In the genomic region with DNA sequence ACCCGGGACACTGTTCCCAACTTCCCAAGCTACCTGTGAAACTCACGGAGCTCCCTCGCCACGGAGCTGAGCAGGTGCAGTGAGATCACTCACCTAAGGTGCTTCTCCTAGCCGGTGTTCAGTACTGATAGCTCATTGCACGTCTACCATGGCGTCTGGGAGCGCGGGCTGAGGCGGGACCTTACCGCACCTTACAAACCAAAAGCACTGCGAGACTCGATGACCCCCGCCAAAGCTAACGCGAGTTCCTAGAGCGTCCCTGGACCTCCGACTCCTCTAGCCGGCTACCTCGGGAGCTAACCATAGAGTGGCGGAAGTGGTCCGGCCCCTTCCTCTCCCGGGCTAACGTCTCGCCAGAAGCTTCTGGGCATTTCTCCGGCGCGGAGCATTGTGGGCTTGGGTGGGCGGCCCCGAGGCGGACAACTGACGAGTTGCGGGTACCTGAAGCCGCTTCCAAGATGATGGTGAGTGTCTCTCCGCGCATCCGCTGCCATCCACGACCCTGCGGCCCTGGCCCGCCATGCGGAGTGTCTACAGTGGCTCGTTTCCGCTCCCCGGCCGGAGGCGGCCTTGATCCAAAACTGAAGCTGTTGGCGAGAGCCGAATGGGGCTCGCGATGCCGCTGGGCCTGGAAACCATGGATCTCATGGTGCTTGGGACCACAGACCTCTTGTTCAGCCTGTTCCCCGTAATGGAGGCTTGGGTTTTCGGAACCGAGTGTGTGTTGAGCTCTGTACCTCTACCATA, we compare ENCODE assay signal across 8 mouse cellular contexts. TPM values are rescaled to one million over a fixed set of nuclear protein-coding genes. Genes with fewer than 3 reads are reported as not detected.
A peak's percentile ranks its signal among the peaks of the same experiment; 100 is the strongest.
DNase-seq lines count a peak whose midpoint lies in the region; ATAC-seq and TF ChIP-seq lines count a peak whose summit lies in the region.

A gene (minus strand): TSS at position 307 of the 747 bp plus-strand sequence.

- H3K4me1 ChIP-seq in embryonic facial prominence, embryonic 14.5 days (ENCODE audit: control insufficient read depth, insufficient read depth, low read length), result peaks cover 16% of the 10 kb centered on the region
- H3K4me1 ChIP-seq in heart, adult 2 months (ENCODE audit: control insufficient read depth, insufficient read depth, low read length), result peaks cover 8% of the 10 kb centered on the region
- peaks cover 45% of the 10 kb centered on the region for H3K4me1 ChIP-seq in limb, embryonic 13.5 days
- peaks cover 43% of the 10 kb centered on the region for H3K4me1 ChIP-seq in midbrain, embryonic 16.5 days (ENCODE audit: control insufficient read depth, insufficient read depth, low read length)

- peak; percentile 73 for TF ChIP-seq POLR2A in heart, adult 2 months (IDR thresholded peaks at IDR 0.05; ENCODE audit: insufficient read depth, low read depth, low read length)

- no peaks in the 10 kb centered on the region for H3K9me3 ChIP-seq in embryonic facial prominence, embryonic 14.5 days (ENCODE audit: control insufficient read depth, low read length)
- no peaks in the 10 kb centered on the region for H3K9me3 ChIP-seq in limb, embryonic 13.5 days
- no peaks in the 10 kb centered on the region for H3K9me3 ChIP-seq in midbrain, embryonic 16.5 days (replicated peaks; ENCODE audit: control insufficient read depth, low read length, poor library complexity, severe bottlenecking)

- H3K27me3 ChIP-seq in embryonic facial prominence, embryonic 14.5 days (replicated peaks; ENCODE audit: control insufficient read depth, insufficient read depth, low read length), result no peaks in the 10 kb centered on the region
- no peaks in the 10 kb centered on the region for H3K27me3 ChIP-seq in heart, adult 2 months (ENCODE audit: control insufficient read depth, insufficient read depth, low read length)
- no peaks in the 10 kb centered on the region for H3K27me3 ChIP-seq in limb, embryonic 13.5 days
- H3K27me3 ChIP-seq in midbrain, embryonic 16.5 days (ENCODE audit: control insufficient read depth, insufficient read depth, low read depth, low read length), result no peaks in the 10 kb centered on the region

- peaks cover 3% of the 10 kb centered on the region; the same call in 1 of the 2 replicates for H3K79me2 ChIP-seq in heart, adult 2 months (replicated peaks; ENCODE audit: control insufficient read depth, insufficient read depth, low read length)

- peak; percentile 85 for TF ChIP-seq EP300 in heart, adult 2 months (IDR thresholded peaks at IDR 0.05; ENCODE audit: insufficient read depth, low read depth, low read length)

- peak; percentile 100 for DNase-seq in 3T3-L1 (ENCODE audit: low read depth, low spot score)
- peak; percentile 80 to 95 for DNase-seq in adrenal gland, postnatal 4 days (ENCODE audit: low spot score in 2 of 2)
- DNase-seq in embryonic facial prominence, embryonic 14.5 days (ENCODE audit: low spot score), result peak; percentile 100
- peak; percentile 97 to 98 for DNase-seq in heart, adult 2 months
- peak; percentile 99 for DNase-seq in kidney, adult 8-10 months
- peak; percentile 92 to 96 for DNase-seq in spleen, postnatal 10 days (ENCODE audit: low spot score in 2 of 2)

- H3K4me2 ChIP-seq in embryonic facial prominence, embryonic 14.5 days (ENCODE audit: low read depth, low read length), result peak within 1 kb of the TSS; percentile 80
- peak within 1 kb of the TSS; percentile 94 for H3K4me2 ChIP-seq in limb, embryonic 13.5 days (replicated peaks)
- peak within 1 kb of the TSS; percentile 79 for H3K4me2 ChIP-seq in midbrain, embryonic 16.5 days (ENCODE audit: low read length)

- H3K9ac ChIP-seq in embryonic facial prominence, embryonic 14.5 days (ENCODE audit: low read depth, low read length), result peak within 1 kb of the TSS; percentile 94
- H3K9ac ChIP-seq in heart, adult 2 months (ENCODE audit: low read depth, low read length), result peak within 1 kb of the TSS; percentile 93
- H3K9ac ChIP-seq in limb, embryonic 13.5 days, result peak within 1 kb of the TSS; percentile 96
- H3K9ac ChIP-seq in midbrain, embryonic 16.5 days (ENCODE audit: low read depth, low read length), result peak within 1 kb of the TSS; percentile 86

- ATAC-seq in embryonic facial prominence, embryonic 14.5 days (ENCODE audit: low read depth), result peak; percentile 95
- peak; percentile 92 for ATAC-seq in limb, embryonic 13.5 days (ENCODE audit: low FRiP score, low read depth)
- ATAC-seq in midbrain, embryonic 16.5 days, result peak; percentile 96

- TF ChIP-seq CTCF in heart, adult 2 months (IDR thresholded peaks at IDR 0.05), result no peak

- intact Hi-C loops in heart, adult 2 months (cut with DNase I), result loop anchor here (5.0 to 10.0 kb wide), 3 partner anchors 120 to 510 kb away; a partner anchor contains a TSS

- peak within 1 kb of the TSS; percentile 91 for H3K27ac ChIP-seq in embryonic facial prominence, embryonic 14.5 days (replicated peaks; ENCODE audit: low read depth, low read length)
- H3K27ac ChIP-seq in heart, adult 2 months, result peak within 1 kb of the TSS; percentile 95
- H3K27ac ChIP-seq in limb, embryonic 13.5 days, result peak within 1 kb of the TSS; percentile 97
- peak within 1 kb of the TSS; percentile 92 for H3K27ac ChIP-seq in midbrain, embryonic 16.5 days (ENCODE audit: low read length)

- H3K4me3 ChIP-seq in embryonic facial prominence, embryonic 14.5 days (ENCODE audit: low read depth, low read length), result peak within 1 kb of the TSS; percentile 75
- H3K4me3 ChIP-seq in heart, adult 2 months, result peak within 1 kb of the TSS; percentile 99
- peak within 1 kb of the TSS; percentile 80 for H3K4me3 ChIP-seq in limb, embryonic 13.5 days
- peak within 1 kb of the TSS; percentile 61 for H3K4me3 ChIP-seq in midbrain, embryonic 16.5 days (ENCODE audit: low read depth, low read length)

- WGBS in embryonic facial prominence, embryonic 14.5 days, result under 1% methylated on average over 53 of the region's 54 CpGs
- WGBS in heart, adult 2 months, result under 1% methylated on average over 54 of the region's 54 CpGs
- WGBS in limb, embryonic 13.5 days, result 0% methylated on average over 54 of the region's 54 CpGs
- WGBS in midbrain, embryonic 16.5 days, result under 1% methylated on average over 54 of the region's 54 CpGs

- peaks cover 7% of the 10 kb centered on the region; the same call in 1 of the 2 replicates for H3K36me3 ChIP-seq in embryonic facial prominence, embryonic 14.5 days (ENCODE audit: control insufficient read depth, insufficient read depth, low read length)
- no peaks in the 10 kb centered on the region for H3K36me3 ChIP-seq in heart, adult 2 months (ENCODE audit: control insufficient read depth, insufficient read depth, low read length)
- H3K36me3 ChIP-seq in limb, embryonic 13.5 days, result peaks cover 4% of the 10 kb centered on the region; the same call in 1 of the 2 replicates
- H3K36me3 ChIP-seq in midbrain, embryonic 16.5 days (ENCODE audit: control insufficient read depth, insufficient read depth, low read length), result no peaks in the 10 kb centered on the region

RNA-seq across cellular contexts. Expression of the gene that starts here (rescaled TPM):
- total RNA-seq in adrenal gland, postnatal 4 days (2021), result 10 to 100 TPM; 14.8 to 17.4 TPM
- 28.0 and 29.9 TPM in 2 replicates for polyA plus RNA-seq in embryonic facial prominence, embryonic 14.5 days (2014; fragmentation: Nextera tagmentation; extraction: Ambion mirVana)
- 10 to 100 TPM in 1 of 2 experiments, 1 to 10 TPM in 1; 8.9 to 11.0 TPM for total RNA-seq in heart, adult 2 months (2021)
- 22.4 and 22.7 TPM in 2 replicates for polyA plus RNA-seq in heart, adult 2 months (2012; rRNA removed)
- 29.8 and 33.5 TPM in 2 replicates for polyA plus RNA-seq in limb, embryonic 13.5 days (2015; fragmentation: Nextera tagmentation; extraction: Ambion mirVana)
- 19.8 and 24.7 TPM in 2 replicates for polyA plus RNA-seq in midbrain, embryonic 16.5 days (2015; fragmentation: Nextera tagmentation; extraction: Ambion mirVana)

Comparison
In these comparisons a context has a peak if more than half of its experiments do, and no peak if none do; other contexts are left out.
1. Peak in every context shown above with its lines: DNase-seq, ATAC-seq, H3K4me3 ChIP-seq and H3K27ac ChIP-seq.